Mouse (Mus musculus): ENCODE results near the gene Olfr624. TPM values are rescaled to one million over a fixed set of nuclear protein-coding genes. Genes with fewer than 3 reads are reported as not detected.

Olfr624 gene
- 0.01 TPM in 1 of 2 replicates, not detected in the other for polyA plus RNA-seq (2021; fragmentation: Nextera tagmentation)
- long read RNA-seq, experiment 1 = 0 reads
- long read RNA-seq, experiment 2 = 0 reads

DNA sequence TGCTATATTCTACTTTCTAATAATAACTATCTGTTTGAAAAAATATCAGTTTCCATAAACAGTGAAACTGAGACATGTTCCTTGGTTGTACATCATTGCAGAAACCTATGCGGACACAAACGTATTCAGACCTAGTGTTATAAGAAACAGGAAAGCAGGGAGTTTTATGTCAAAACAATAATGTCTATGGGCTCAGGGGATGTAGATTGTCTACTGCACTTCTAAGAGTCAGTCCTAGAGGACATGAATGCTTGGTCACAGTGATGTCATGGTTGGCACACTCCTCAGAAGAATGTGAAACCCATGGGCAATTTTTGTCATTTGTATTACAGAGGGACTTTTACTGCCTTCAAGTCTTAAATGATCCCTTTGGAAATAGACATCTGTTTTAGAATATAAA lies at the start of gene Olfr624:
TSS of gene Olfr624 (minus strand) at position 101 of the 400 bp plus-strand sequence.

DNA sequence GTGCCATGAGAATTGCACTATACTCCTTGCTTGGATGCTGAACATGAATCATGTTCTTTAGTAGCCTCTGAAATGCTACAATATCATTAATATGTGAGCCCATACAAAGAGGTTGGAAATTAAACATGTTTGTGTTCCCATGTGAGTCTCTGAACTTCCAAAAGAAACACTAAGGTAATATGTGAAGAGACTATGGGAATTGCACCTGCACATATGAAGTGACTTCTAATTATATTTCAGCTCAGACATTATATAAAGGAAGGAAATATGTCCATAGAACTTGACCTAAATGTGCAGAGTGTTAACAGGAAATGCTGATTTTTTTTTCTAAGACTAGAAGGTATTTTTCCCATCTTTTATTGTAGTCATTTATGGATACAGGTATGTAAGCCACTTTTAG lies 43.4 kb upstream of the Olfr624 start, which contains the start of gene Olfr243:
TSS of gene Olfr243 (plus strand) at position 301 of the 400 bp plus-strand sequence.

DNA sequence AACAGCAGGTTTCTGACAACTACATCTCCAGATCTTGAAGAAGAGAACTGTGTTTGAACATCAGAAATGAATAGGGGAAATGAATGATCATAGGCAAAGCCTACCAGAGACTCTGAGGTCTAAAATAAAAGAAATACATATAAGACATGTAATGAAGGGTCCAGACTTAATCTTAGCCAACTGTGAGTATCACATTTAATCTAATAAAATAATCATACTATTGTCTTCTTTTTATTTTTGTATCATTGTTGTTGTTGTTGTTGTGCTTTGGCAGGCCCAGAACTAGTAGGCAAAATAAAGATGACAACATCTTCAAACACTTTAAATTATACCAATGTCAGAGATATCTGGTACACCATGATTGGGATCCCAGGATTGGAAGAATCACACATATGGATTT lies 11.4 kb upstream of the Olfr624 start, which contains the start of gene Olfr625-ps1:
TSS of gene Olfr625-ps1 (plus strand) at position 301 of the 400 bp plus-strand sequence.

DNA sequence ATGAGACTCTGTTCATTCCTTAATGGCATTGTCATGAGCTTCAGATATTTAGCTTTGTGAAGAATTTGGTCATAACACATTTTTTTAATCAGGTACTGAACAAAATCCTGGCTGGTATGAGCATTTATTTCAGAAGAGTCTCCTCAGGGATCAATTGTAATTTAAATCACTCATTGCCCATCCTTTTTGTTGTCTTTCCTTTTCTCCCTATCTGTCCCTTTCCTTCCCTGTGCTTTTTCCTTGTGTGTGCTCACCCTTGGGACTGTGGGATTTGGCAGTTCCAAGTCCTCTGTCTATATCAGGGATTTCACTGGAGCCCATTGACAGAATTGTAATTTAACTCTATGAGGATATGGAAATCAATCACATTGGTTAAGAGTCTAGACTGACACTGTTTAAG lies 7.4 kb downstream of the Olfr624 start, which contains the start of gene Olfr623:
TSS of gene Olfr623 (minus strand) at position 101 of the 400 bp plus-strand sequence.

DNA sequence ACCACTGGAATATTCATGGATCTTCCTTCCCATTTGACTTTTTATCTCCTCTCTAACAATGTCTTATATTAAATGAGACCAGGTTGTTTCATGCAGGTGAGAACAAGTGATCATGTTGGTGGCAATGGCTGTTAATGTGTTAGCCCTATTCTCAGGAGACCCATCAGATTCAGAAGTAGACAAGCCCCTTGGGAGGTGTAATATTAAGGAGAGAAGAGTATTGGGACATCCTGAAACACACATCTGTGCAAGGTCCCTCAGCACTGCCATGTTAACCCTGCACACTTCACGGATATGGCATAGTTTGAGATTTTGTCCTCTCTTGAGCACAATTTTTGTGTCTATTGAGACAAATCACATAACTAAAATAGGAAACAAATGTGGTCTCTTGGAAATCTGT lies 28.4 kb downstream of the Olfr624 start, which contains the start of gene Olfr622:
TSS of gene Olfr622 (minus strand) at position 101 of the 400 bp plus-strand sequence.

Other genes with a start within 250 kb of the Olfr624 start
- not detected in 2 replicates for gene Olfr605, start 225.8 kb downstream of the Olfr624 start, polyA plus RNA-seq (2021; fragmentation: Nextera tagmentation)
- not detected in 2 replicates for gene Olfr606, start 222.1 kb downstream of the Olfr624 start, polyA plus RNA-seq (2021; fragmentation: Nextera tagmentation)
- not detected in 2 replicates for gene Olfr607, start 207.0 kb downstream of the Olfr624 start, polyA plus RNA-seq (2021; fragmentation: Nextera tagmentation)
- gene Olfr608, start 201.3 kb downstream of the Olfr624 start, polyA plus RNA-seq (2021; fragmentation: Nextera tagmentation) = not detected in 2 replicates
- not detected in 2 replicates for gene Olfr609, start 173.1 kb downstream of the Olfr624 start, polyA plus RNA-seq (2021; fragmentation: Nextera tagmentation)
- gene Olfr610, start 159.1 kb downstream of the Olfr624 start, polyA plus RNA-seq (2021; fragmentation: Nextera tagmentation) = not detected in 2 replicates
- gene Olfr611, start 150.3 kb downstream of the Olfr624 start, polyA plus RNA-seq (2021; fragmentation: Nextera tagmentation) = not detected in 2 replicates
- not detected in 2 replicates for gene Olfr612, start 128.5 kb downstream of the Olfr624 start, polyA plus RNA-seq (2021; fragmentation: Nextera tagmentation)
- gene Olfr613, start 123.1 kb downstream of the Olfr624 start, polyA plus RNA-seq (2021; fragmentation: Nextera tagmentation) = not detected in 2 replicates
- gene Olfr615, start 115.1 kb downstream of the Olfr624 start, polyA plus RNA-seq (2021; fragmentation: Nextera tagmentation) = not detected in 2 replicates
- gene Olfr616, start 102.0 kb downstream of the Olfr624 start, polyA plus RNA-seq (2021; fragmentation: Nextera tagmentation) = not detected in 2 replicates
- gene Olfr617, start 98.1 kb downstream of the Olfr624 start, polyA plus RNA-seq (2021; fragmentation: Nextera tagmentation) = not detected in 2 replicates
- gene Olfr618, start 81.1 kb downstream of the Olfr624 start, polyA plus RNA-seq (2021; fragmentation: Nextera tagmentation) = not detected in 2 replicates
- not detected in 2 replicates for gene Olfr619, start 70.6 kb downstream of the Olfr624 start, polyA plus RNA-seq (2021; fragmentation: Nextera tagmentation)
- not detected in 2 replicates for gene Olfr620, start 58.7 kb downstream of the Olfr624 start, polyA plus RNA-seq (2021; fragmentation: Nextera tagmentation)
- not detected in 2 replicates for gene Olfr622, start 28.5 kb downstream of the Olfr624 start, polyA plus RNA-seq (2021; fragmentation: Nextera tagmentation)
- not detected in 2 replicates for gene Olfr623, start 7.5 kb downstream of the Olfr624 start, polyA plus RNA-seq (2021; fragmentation: Nextera tagmentation)
- gene Olfr625-ps1, start 11.5 kb upstream of the Olfr624 start, polyA plus RNA-seq (2021; fragmentation: Nextera tagmentation) = not detected in 2 replicates
- not detected in 2 replicates for gene Olfr243, start 43.5 kb upstream of the Olfr624 start, polyA plus RNA-seq (2021; fragmentation: Nextera tagmentation)
- gene Olfr628, start 59.2 kb upstream of the Olfr624 start, polyA plus RNA-seq (2021; fragmentation: Nextera tagmentation) = not detected in 2 replicates
- gene Olfr629, start 73.8 kb upstream of the Olfr624 start, polyA plus RNA-seq (2021; fragmentation: Nextera tagmentation) = not detected in 2 replicates
- not detected in 2 replicates for gene Olfr630, start 86.1 kb upstream of the Olfr624 start, polyA plus RNA-seq (2021; fragmentation: Nextera tagmentation)
- gene Olfr69, start 100.4 kb upstream of the Olfr624 start, polyA plus RNA-seq (2021; fragmentation: Nextera tagmentation) = not detected in 2 replicates
- gene Olfr68, start 108.5 kb upstream of the Olfr624 start, polyA plus RNA-seq (2021; fragmentation: Nextera tagmentation) = not detected in 2 replicates
- gene Olfr67, start 120.6 kb upstream of the Olfr624 start, polyA plus RNA-seq (2021; fragmentation: Nextera tagmentation) = not detected in 2 replicates
- gene Hbb-bt, start 142.8 kb upstream of the Olfr624 start, polyA plus RNA-seq (2021; fragmentation: Nextera tagmentation) = 3.2 and 6.0 TPM in 2 replicates
- 18.9 and 25.8 TPM in 2 replicates for gene Hbb-bs, start 156.9 kb upstream of the Olfr624 start, polyA plus RNA-seq (2021; fragmentation: Nextera tagmentation)
- gene Hbb-bh2, start 169.3 kb upstream of the Olfr624 start, polyA plus RNA-seq (2021; fragmentation: Nextera tagmentation) = not detected in 2 replicates
- gene Hbb-bh1, start 172.0 kb upstream of the Olfr624 start, polyA plus RNA-seq (2021; fragmentation: Nextera tagmentation) = not detected in 2 replicates
- 0.20 TPM in 1 of 2 replicates, not detected in the other for gene Hbb-y, start 182.0 kb upstream of the Olfr624 start, polyA plus RNA-seq (2021; fragmentation: Nextera tagmentation)
- gene Olfr66, start 215.1 kb upstream of the Olfr624 start, polyA plus RNA-seq (2021; fragmentation: Nextera tagmentation) = not detected in 2 replicates
- gene Olfr64, start 223.3 kb upstream of the Olfr624 start, polyA plus RNA-seq (2021; fragmentation: Nextera tagmentation) = not detected in 2 replicates
- gene Olfr65, start 232.3 kb upstream of the Olfr624 start, polyA plus RNA-seq (2021; fragmentation: Nextera tagmentation) = not detected in 2 replicates